Mouse (Mus musculus) cerebellum, adult 2 months (tissue): Measurements from ENCODE around the gene Klk10. TPM values are rescaled to one million over a fixed set of nuclear protein-coding genes. Genes with fewer than 3 reads are reported as not detected.

ENCODE experiments used
- DNase-seq, 2 experiments: peaks; one replicate each; pipeline ENCODE4 v3.0.0; 2021
- H3K27ac ChIP-seq: fragments of 200-500 bp; 2 replicates; pipeline ENCODE4 v1.5.1; 2012; ENCODE audit warnings: low read length, control low read depth, inconsistent platforms; ENCODE audit not compliant: insufficient read depth
- H3K27me3 ChIP-seq: fragments of 200-500 bp; 2 replicates; pipeline ENCODE4 v1.6.1; 2012; ENCODE audit warnings: inconsistent platforms, mild to moderate bottlenecking, low read length, moderate library complexity; ENCODE audit not compliant: control insufficient read depth, insufficient read depth
- H3K4me1 ChIP-seq: fragments of 200-500 bp; 2 replicates; pipeline ENCODE4 v1.6.1; 2011; ENCODE audit warnings: low read length; ENCODE audit not compliant: control insufficient read depth, insufficient read depth
- H3K4me3 ChIP-seq: fragments of 200-500 bp; replicated peaks from 2 replicates; pipeline ENCODE3; 2011; ENCODE audit warnings: mild to moderate bottlenecking, low read depth, low read length, control low read depth; ENCODE audit not compliant: insufficient read depth
- CTCF ChIP-seq: fragments of 200-500 bp; IDR thresholded peaks from 2 replicates; pipeline ENCODE4 v1.5.1; 2011; ENCODE audit warnings: low read depth, mild to moderate bottlenecking, control low read depth, low read length, moderate library complexity, borderline replicate concordance; ENCODE audit not compliant: insufficient read depth
- POLR2A ChIP-seq: fragments of 200-500 bp; IDR thresholded peaks from 2 replicates; pipeline ENCODE4 v1.6.1; 2011; ENCODE audit warnings: low read length, control low read depth, borderline replicate concordance; ENCODE audit not compliant: insufficient read depth
- WGBS: fragments of 180-500 bp; shearing (Covaris S2); methylation state at CpG from one replicate; pipeline ENCODE4 v1.1.7; 2018; 5-methylcytosine and 5-hydroxymethylcytosine counted together
- polyA plus RNA-seq: library from polyadenylated mRNA; depleted of rRNA; stranded (reverse); fragments of >200 nt; gene quantifications from 2 replicates; pipeline ENCODE4 v1.2.3, GENCODE M21; 2012; rRNA removed

Klk10 gene
- polyA plus RNA-seq, 1 experiment: 0.20 TPM

DNA sequence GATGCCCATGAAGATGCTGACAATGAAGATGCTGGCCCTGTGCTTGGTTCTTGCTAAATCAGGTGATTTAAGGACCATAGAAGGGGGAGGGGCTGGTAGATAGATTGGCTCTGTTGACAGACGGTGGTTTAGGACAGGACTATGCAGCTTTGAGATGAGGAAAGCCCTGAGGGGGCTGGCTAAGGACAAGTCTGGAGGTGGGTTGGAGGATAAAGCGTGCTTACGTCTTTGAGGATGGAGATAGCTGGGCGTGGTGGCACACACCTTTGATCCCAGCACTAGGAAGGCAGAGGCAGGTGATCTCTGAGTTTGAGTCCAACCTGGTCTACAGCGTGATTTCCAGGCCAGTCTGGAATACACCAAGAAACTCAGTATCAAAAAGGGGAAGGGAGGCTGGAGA, 45.2 kb downstream of the Klk10 start:
- DNase-seq: no peak
- TF ChIP-seq POLR2A (no peak), CTCF (no peak)
- H3K27ac ChIP-seq: no peak overlapping the region
- WGBS: 87% methylated on average over 5 of the region's 5 CpGs
- H3K4me1 ChIP-seq: no peaks in the 10 kb centered on the region
- H3K4me3 ChIP-seq: no peak overlapping the region
- no peaks in the 10 kb centered on the region for H3K27me3 ChIP-seq

- H3K27ac ChIP-seq: no peak overlapping the region
- H3K27me3 ChIP-seq: no peaks in the 10 kb centered on the region; the same call in 1 of the 2 replicates
- H3K4me3 ChIP-seq: no peak overlapping the region
- no peak for TF ChIP-seq CTCF
- no peak for TF ChIP-seq POLR2A
- H3K4me1 ChIP-seq: no peaks in the 10 kb centered on the region
- no peak for DNase-seq
- WGBS: 81% methylated on average over 4 of the region's 4 CpGs
Measured at GRCm38 (mm10) chr7:43827706-43828105, 46.9 kb downstream of the Klk10 start.

GRCm38 (mm10) chr7:43829006-43829405, 48.2 kb downstream of the Klk10 start:
- H3K27ac ChIP-seq: no peak overlapping the region
- WGBS: 87% methylated on average over 8 of the region's 8 CpGs
- no peak for TF ChIP-seq POLR2A
- no peak for TF ChIP-seq CTCF

More at GRCm38 (mm10) chr7:43829006-43829405, 48.2 kb downstream of the Klk10 start:
- H3K4me1 ChIP-seq: no peaks in the 10 kb centered on the region
- H3K27me3 ChIP-seq: no peaks in the 10 kb centered on the region; the same call in 1 of the 2 replicates
- no peak for DNase-seq
- no peak overlapping the region for H3K4me3 ChIP-seq

Other genes starting within 250 kb of the Klk10 start
- 1.9 and 2.4 TPM in 2 replicates for gene Cd33, start 236.6 kb upstream of the Klk10 start, polyA plus RNA-seq
- 10.3 and 10.9 TPM in 2 replicates for gene Zfp658, start 218.8 kb upstream of the Klk10 start, polyA plus RNA-seq
- 11.6 and 13.2 TPM in 2 replicates for gene Zfp719, start 201.4 kb upstream of the Klk10 start, polyA plus RNA-seq
- gene Zfp819, start 173.9 kb upstream of the Klk10 start, polyA plus RNA-seq: 0.05 and 0.10 TPM in 2 replicates
- 0.13 TPM in 1 of 2 replicates, not detected in the other for gene Ceacam18, start 146.3 kb upstream of the Klk10 start, polyA plus RNA-seq
- 0.44 and 0.54 TPM in 2 replicates for gene Siglece, start 120.9 kb upstream of the Klk10 start, polyA plus RNA-seq
- 9.2 and 10.0 TPM in 2 replicates for gene Ctu1, start 109.0 kb upstream of the Klk10 start, polyA plus RNA-seq
- not detected in 2 replicates for gene Klk14, start 90.6 kb upstream of the Klk10 start, polyA plus RNA-seq
- gene Klk13, start 68.5 kb upstream of the Klk10 start, polyA plus RNA-seq: not detected in 2 replicates
- not detected in 2 replicates for gene Klk12, start 12.1 kb upstream of the Klk10 start, polyA plus RNA-seq
- not detected in 2 replicates for gene Klk11, start 6.4 kb upstream of the Klk10 start, polyA plus RNA-seq
- 0.07 and 0.11 TPM in 2 replicates for gene Klk9, start 10.9 kb downstream of the Klk10 start, polyA plus RNA-seq
- 1.6 and 1.9 TPM in 2 replicates for gene Klk8, start 16.5 kb downstream of the Klk10 start, polyA plus RNA-seq
- gene Klk7, start 30.3 kb downstream of the Klk10 start, polyA plus RNA-seq: not detected in 2 replicates
- 88.4 and 102 TPM in 2 replicates for gene Klk6, start 43.5 kb downstream of the Klk10 start, polyA plus RNA-seq
- not detected in 2 replicates for gene Klk5, start 60.9 kb downstream of the Klk10 start, polyA plus RNA-seq
- not detected in 2 replicates for gene Klk4, start 100.1 kb downstream of the Klk10 start, polyA plus RNA-seq
- not detected in 2 replicates for gene Klk15, start 152.7 kb downstream of the Klk10 start, polyA plus RNA-seq
- gene Klk1b8, start 169.6 kb downstream of the Klk10 start, polyA plus RNA-seq: not detected in 2 replicates
- not detected in 2 replicates for gene Klk1b1, start 185.7 kb downstream of the Klk10 start, polyA plus RNA-seq
- 0.13 and 0.25 TPM in 2 replicates for gene Klk1b9, start 195.0 kb downstream of the Klk10 start, polyA plus RNA-seq
- not detected in 2 replicates for gene Klk1b11, start 214.8 kb downstream of the Klk10 start, polyA plus RNA-seq
- not detected in 2 replicates for gene Klk1b26, start 231.1 kb downstream of the Klk10 start, polyA plus RNA-seq